Mouse (Mus musculus): Measurements from ENCODE around the gene Pde6h.

DNA sequence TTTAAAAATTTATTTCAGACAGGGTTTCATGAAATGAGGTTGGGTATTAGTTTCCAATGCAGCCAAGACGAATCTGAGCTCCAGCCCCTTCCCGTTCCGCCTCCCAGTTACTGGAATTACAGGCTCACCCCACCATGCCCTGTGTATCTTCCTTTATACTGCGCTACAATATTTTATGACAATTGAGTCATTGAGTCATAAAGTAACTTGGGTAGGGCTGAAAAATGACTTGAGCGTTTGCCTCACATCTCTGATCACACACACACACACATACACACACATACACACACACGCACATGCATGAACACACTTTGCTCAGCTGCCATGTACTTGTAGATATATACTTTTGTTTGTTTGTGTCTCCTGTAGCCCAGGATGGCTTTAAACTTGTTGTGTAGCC lies 9.4 kb upstream of the Pde6h start:
- TF ChIP-seq CTCF (IDR thresholded peaks at IDR 0.05; ENCODE audit: low read depth, low read length) (no peak), GATA1 (IDR thresholded peaks at IDR 0.05; ENCODE audit: borderline replicate concordance, low read length) (no peak), TAL1 (conservative IDR thresholded peaks at IDR 0.05; ENCODE audit: low read depth, low read length) (no peak), POLR2AphosphoS5 (IDR thresholded peaks at IDR 0.05; ENCODE audit: insufficient replicate concordance, low read depth, low read length) (no peak)

Measured in G1E (cell line).